Mouse (Mus musculus): ENCODE measurements around the gene Nmnat2. TPM values are rescaled to one million over a fixed set of nuclear protein-coding genes. Genes with fewer than 3 reads are reported as not detected.

Nmnat2 gene
- total and polyA plus RNA-seq, 3 experiments: 1.3 to 2.8 TPM; not detected in 1

GRCm38 (mm10) chr1:153092237-153092975, 137.6 kb downstream of the Nmnat2 start:
- Histone ChIP-seq H3K4me1 (ENCODE audit: control insufficient read depth in 1 of 2, insufficient read depth in 2 of 2, low read length in 2 of 2) (peaks cover 2 to 20% of the 10 kb centered on the region in 2 experiments; a peak in 3 of 4 replicates), H3K36me3 (ENCODE audit: control insufficient read depth in 1 of 2, insufficient read depth in 2 of 2, low read length in 2 of 2) (peaks cover 0 to 7% of the 10 kb centered on the region in 2 experiments; a peak in 2 of 4 replicates), H3K79me2 (ENCODE audit: control insufficient read depth, insufficient read depth, low read length, poor library complexity) (no peaks in the 10 kb centered on the region), H3K27ac (ENCODE audit: control insufficient read depth, low read depth, low read length) (no peak overlapping the region), H3K27me3 (ENCODE audit: control insufficient read depth in 1 of 2, insufficient read depth in 2 of 2, low read length in 2 of 2) (no peaks in the 10 kb centered on the region), H3K9me3 (replicated peaks; ENCODE audit: insufficient read depth, low read length) (no peaks in the 10 kb centered on the region), H3K9ac (ENCODE audit: control insufficient read depth, low read depth, low read length, poor library complexity, severe bottlenecking) (no peak overlapping the region), H3K4me3 (ENCODE audit: control insufficient read depth in 1 of 2, insufficient read depth in 1 of 2, low read depth in 2 of 2, low read length in 2 of 2) (no peak overlapping the region)
- DNase-seq (ENCODE audit: low read depth, low spot score): peak; percentile 90
- TF ChIP-seq MAFK (IDR thresholded peaks at IDR 0.05; ENCODE audit: borderline replicate concordance, low read depth, low read length): no peak
- TF ChIP-seq ZNF384 (IDR thresholded peaks at IDR 0.05; ENCODE audit: low read depth, low read length): peak; percentile 72
- TF ChIP-seq MXI1 (IDR thresholded peaks at IDR 0.05; ENCODE audit: low read depth, low read length): peak; percentile 61
- TF ChIP-seq BHLHE40 (IDR thresholded peaks at IDR 0.05; ENCODE audit: borderline replicate concordance, low read depth, low read length): no peak
- TF ChIP-seq JUND (IDR thresholded peaks at IDR 0.05; ENCODE audit: low read depth, low read length): no peak
- no peak for TF ChIP-seq NELFE (IDR thresholded peaks at IDR 0.05; ENCODE audit: low read depth, low read length)
- peak; percentile 89 for TF ChIP-seq RAD21 (IDR thresholded peaks at IDR 0.05; ENCODE audit: low read depth, low read length)
- no peak for TF ChIP-seq TCF12 (IDR thresholded peaks at IDR 0.05; ENCODE audit: low read depth, low read length)
- no peak for TF ChIP-seq GATA1 (IDR thresholded peaks at IDR 0.05; ENCODE audit: low read depth, low read length)
- TF ChIP-seq USF2 (IDR thresholded peaks at IDR 0.05; ENCODE audit: borderline replicate concordance in 1 of 2, insufficient read depth in 1 of 2, low read depth in 1 of 2, low read length in 2 of 2): no peak
- peak; percentile 93 for TF ChIP-seq ZC3H11A (IDR thresholded peaks at IDR 0.05; ENCODE audit: low read depth, low read length)
- no peak for TF ChIP-seq POLR2AphosphoS5 (IDR thresholded peaks at IDR 0.05; ENCODE audit: borderline replicate concordance, low read depth, low read length)
- TF ChIP-seq POLR2A (IDR thresholded peaks at IDR 0.05; ENCODE audit: control insufficient read depth in 1 of 2, insufficient read depth in 1 of 2, low read depth in 1 of 2, low read length in 2 of 2, poor library complexity in 1 of 2): no peak
- TF ChIP-seq MAX (IDR thresholded peaks at IDR 0.05; ENCODE audit: low read length): peak; percentile 47; the same call in 1 of the 2 replicates
- no peak for TF ChIP-seq MYB (IDR thresholded peaks at IDR 0.05; ENCODE audit: low read depth, low read length)
- TF ChIP-seq E2F4 (IDR thresholded peaks at IDR 0.05; ENCODE audit: borderline replicate concordance, low read depth, low read length): no peak
- TF ChIP-seq POLR2AphosphoS2 (IDR thresholded peaks at IDR 0.05; ENCODE audit: low read length): no peak
- peak; percentile 93 for TF ChIP-seq SMC3 (IDR thresholded peaks at IDR 0.05; ENCODE audit: low read depth, low read length)
- 0 out of 2 replicates have a peak, but pooled peaks have one; percentile 38 for TF ChIP-seq RCOR1 (IDR thresholded peaks at IDR 0.05; ENCODE audit: low read depth, low read length)
- no peak for TF ChIP-seq NRF1 (IDR thresholded peaks at IDR 0.05; ENCODE audit: insufficient read depth, low read depth, low read length, poor library complexity, severe bottlenecking)
- no peak for TF ChIP-seq CHD2 (IDR thresholded peaks at IDR 0.05; ENCODE audit: low read length)
- no peak for TF ChIP-seq ZKSCAN1 (IDR thresholded peaks at IDR 0.05; ENCODE audit: low read depth, low read length)
- TF ChIP-seq MAZ (IDR thresholded peaks at IDR 0.05; ENCODE audit: low read depth, low read length): peak; percentile 82
- peak; percentile 58; the same call in 1 of the 2 replicates for TF ChIP-seq MYC (IDR thresholded peaks at IDR 0.05; ENCODE audit: low read depth, low read length)
- TF ChIP-seq MEF2A (IDR thresholded peaks at IDR 0.05; ENCODE audit: extremely low read depth, insufficient replicate concordance, low read depth, low read length, poor library complexity, severe bottlenecking): no peak
- TF ChIP-seq ETS1 (IDR thresholded peaks at IDR 0.05; ENCODE audit: low read depth, low read length): no peak
- peak in 1 of 2 experiments; percentile 18; a peak in 1 of 4 replicates for TF ChIP-seq EP300 (IDR thresholded peaks at IDR 0.05; ENCODE audit: low read depth in 1 of 2, low read length in 2 of 2)
- TF ChIP-seq UBTF (IDR thresholded peaks at IDR 0.05; ENCODE audit: borderline replicate concordance, insufficient read depth, low read depth, low read length): no peak
- TF ChIP-seq SIN3A (IDR thresholded peaks at IDR 0.05; ENCODE audit: low read length): peak; percentile 57; the same call in 1 of the 2 replicates
- no peak for TF ChIP-seq GABPA (IDR thresholded peaks at IDR 0.05; ENCODE audit: low read depth, low read length)
- TF ChIP-seq TBP (IDR thresholded peaks at IDR 0.05; ENCODE audit: low read depth, low read length): no peak
- no peak for TF ChIP-seq ELF1 (IDR thresholded peaks at IDR 0.05; ENCODE audit: low read depth, low read length)
- no peak for TF ChIP-seq HCFC1 (IDR thresholded peaks at IDR 0.05; ENCODE audit: low read depth, low read length)
- TF ChIP-seq USF1 (IDR thresholded peaks at IDR 0.05; ENCODE audit: low read depth, low read length): 0 out of 2 replicates have a peak, but pooled peaks have one; percentile 33
- TF ChIP-seq KAT2A (conservative IDR thresholded peaks at IDR 0.05; ENCODE audit: low read depth, low read length): no peak
- no peak for TF ChIP-seq TAL1 (IDR thresholded peaks at IDR 0.05; ENCODE audit: low read length)

Measured in MEL (cell line).